Mouse (Mus musculus): ENCODE data around the gene Pomt2. TPM values are rescaled to one million over a fixed set of nuclear protein-coding genes. Genes with fewer than 3 reads are reported as not detected.

Pomt2 gene
- polyA plus RNA-seq, 1 experiment from 2014 or later, result 15.6 TPM

DNA sequence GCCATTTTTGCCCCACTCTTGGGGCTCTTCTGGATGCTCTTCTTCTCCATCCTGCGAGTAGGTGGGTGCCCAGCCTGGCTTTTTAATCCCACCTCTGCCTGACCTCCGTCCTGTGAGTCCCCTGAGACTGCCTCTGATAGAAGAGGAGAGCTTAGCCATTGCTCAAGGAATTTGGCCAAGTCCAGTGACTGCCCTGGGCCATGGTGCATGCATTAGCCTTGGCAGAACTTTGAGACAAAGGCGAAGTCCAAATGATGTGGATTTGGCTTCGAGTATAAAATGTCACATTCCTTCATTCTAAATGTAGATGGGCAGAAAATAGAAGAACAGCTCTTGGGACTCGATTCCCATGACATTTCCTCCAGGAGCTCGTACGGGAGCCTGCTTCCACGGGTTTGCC, 65.0 kb downstream of the Pomt2 start:
- Histone ChIP-seq H3K4me2 (ENCODE audit: low read depth, low read length) (no peak overlapping the region), H3K4me1 (replicated peaks; ENCODE audit: control insufficient read depth, insufficient read depth, low read length) (no peaks in the 10 kb centered on the region), H3K4me3 (ENCODE audit: low read length) (no peak overlapping the region), H3K9ac (ENCODE audit: low read length) (no peak overlapping the region), H3K27me3 (ENCODE audit: control insufficient read depth, insufficient read depth, low read depth, low read length) (no peaks in the 10 kb centered on the region), H3K36me3 (ENCODE audit: control insufficient read depth, insufficient read depth, low read length) (no peaks in the 10 kb centered on the region), H3K27ac (ENCODE audit: low read length) (no peak overlapping the region), H3K9me3 (ENCODE audit: control insufficient read depth, low read length) (no peaks in the 10 kb centered on the region)
- WGBS, result 68% methylated on average over 8 of the region's 8 CpGs
- ATAC-seq (ENCODE audit: low read depth), result no peak

DNA sequence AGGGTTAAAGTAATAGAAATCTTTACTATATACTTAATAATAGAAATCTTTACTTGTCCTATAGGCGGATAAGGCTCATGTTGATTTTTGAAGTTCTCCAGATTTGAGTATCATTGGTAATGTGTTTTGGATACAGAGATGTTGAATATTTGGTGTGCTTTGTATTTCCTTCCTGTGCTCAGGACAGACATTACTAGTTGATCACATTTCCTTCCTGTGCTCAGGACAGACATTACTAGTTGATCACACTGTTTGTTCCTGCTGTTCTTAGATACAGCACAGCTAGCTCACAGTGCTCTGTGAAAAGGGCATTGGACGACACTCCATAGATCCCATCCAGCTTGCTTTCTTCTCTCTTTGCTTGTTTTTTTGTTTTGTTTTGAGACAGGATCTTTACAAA, 71.2 kb downstream of the Pomt2 start:
- H3K9me3 ChIP-seq (ENCODE audit: control insufficient read depth, low read length), result no peaks in the 10 kb centered on the region
- WGBS, result 81% methylated on average over 2 of the region's 2 CpGs
- no peak overlapping the region for H3K4me3 ChIP-seq (ENCODE audit: low read length)
- no peak for ATAC-seq (ENCODE audit: low read depth)
- H3K27me3 ChIP-seq (ENCODE audit: control insufficient read depth, insufficient read depth, low read depth, low read length), result no peaks in the 10 kb centered on the region
- H3K4me1 ChIP-seq (replicated peaks; ENCODE audit: control insufficient read depth, insufficient read depth, low read length), result no peaks in the 10 kb centered on the region
- no peak overlapping the region for H3K4me2 ChIP-seq (ENCODE audit: low read depth, low read length)
- H3K9ac ChIP-seq (ENCODE audit: low read length), result no peak overlapping the region
- no peak overlapping the region for H3K27ac ChIP-seq (ENCODE audit: low read length)
- no peaks in the 10 kb centered on the region for H3K36me3 ChIP-seq (ENCODE audit: control insufficient read depth, insufficient read depth, low read length)

DNA sequence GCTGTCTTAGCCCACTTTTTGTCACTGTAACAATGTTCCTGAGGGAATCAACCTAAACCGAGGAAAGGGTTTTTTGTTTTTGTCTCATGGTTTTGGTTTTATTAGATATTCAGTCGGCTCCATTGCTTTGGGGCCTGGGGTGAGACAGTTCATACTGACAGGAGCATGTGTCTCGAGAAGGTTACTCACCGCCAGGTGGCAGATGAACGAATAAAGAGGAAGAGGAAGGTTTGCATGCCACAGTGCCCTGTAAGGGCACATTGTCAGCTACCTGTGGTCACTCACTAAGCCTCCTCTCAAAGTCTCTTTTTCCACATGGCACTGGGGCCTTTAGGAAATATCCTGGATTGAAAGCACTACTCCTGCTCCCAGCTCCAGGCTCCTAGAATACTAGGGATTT, 77.2 kb downstream of the Pomt2 start:
- 56% methylated on average over 5 of the region's 5 CpGs for WGBS
- Histone ChIP-seq H3K36me3 (ENCODE audit: control insufficient read depth, insufficient read depth, low read length) (no peaks in the 10 kb centered on the region), H3K4me3 (ENCODE audit: low read length) (no peak overlapping the region), H3K27me3 (ENCODE audit: control insufficient read depth, insufficient read depth, low read depth, low read length) (no peaks in the 10 kb centered on the region), H3K9me3 (ENCODE audit: control insufficient read depth, low read length) (no peaks in the 10 kb centered on the region), H3K4me2 (ENCODE audit: low read depth, low read length) (no peak overlapping the region), H3K9ac (ENCODE audit: low read length) (no peak overlapping the region), H3K4me1 (replicated peaks; ENCODE audit: control insufficient read depth, insufficient read depth, low read length) (no peaks in the 10 kb centered on the region), H3K27ac (ENCODE audit: low read length) (no peak overlapping the region)
- ATAC-seq (ENCODE audit: low read depth), result no peak

DNA sequence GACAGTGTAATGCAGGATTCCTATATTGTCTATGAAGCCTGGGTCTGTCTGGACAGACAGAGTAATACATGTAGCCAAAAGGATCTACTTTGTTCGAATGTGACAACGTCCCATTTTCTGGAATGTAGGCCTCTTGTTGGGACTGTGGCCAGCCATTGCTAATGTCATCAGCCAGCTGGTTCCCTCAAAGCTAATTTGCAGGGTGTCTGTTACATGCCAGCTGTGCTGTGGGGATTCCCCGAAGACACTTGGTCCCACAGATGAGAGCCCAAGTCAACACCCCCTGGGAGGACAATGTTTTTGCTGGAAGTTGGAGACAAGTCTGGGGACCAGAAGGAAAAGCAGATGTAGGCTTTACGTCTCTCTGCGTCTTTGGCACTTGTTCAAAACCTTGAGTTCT, 81.3 kb downstream of the Pomt2 start:
- H3K27me3 ChIP-seq (ENCODE audit: control insufficient read depth, insufficient read depth, low read depth, low read length), result no peaks in the 10 kb centered on the region
- WGBS, result 74% methylated on average over 5 of the region's 5 CpGs
- H3K36me3 ChIP-seq (ENCODE audit: control insufficient read depth, insufficient read depth, low read length), result no peaks in the 10 kb centered on the region
- no peak overlapping the region for H3K9ac ChIP-seq (ENCODE audit: low read length)
- H3K4me3 ChIP-seq (ENCODE audit: low read length), result no peak overlapping the region
- no peak overlapping the region for H3K27ac ChIP-seq (ENCODE audit: low read length)
- H3K4me2 ChIP-seq (ENCODE audit: low read depth, low read length), result no peak overlapping the region
- no peaks in the 10 kb centered on the region for H3K9me3 ChIP-seq (ENCODE audit: control insufficient read depth, low read length)
- H3K4me1 ChIP-seq (replicated peaks; ENCODE audit: control insufficient read depth, insufficient read depth, low read length), result no peaks in the 10 kb centered on the region
- ATAC-seq (ENCODE audit: low read depth), result no peak

DNA sequence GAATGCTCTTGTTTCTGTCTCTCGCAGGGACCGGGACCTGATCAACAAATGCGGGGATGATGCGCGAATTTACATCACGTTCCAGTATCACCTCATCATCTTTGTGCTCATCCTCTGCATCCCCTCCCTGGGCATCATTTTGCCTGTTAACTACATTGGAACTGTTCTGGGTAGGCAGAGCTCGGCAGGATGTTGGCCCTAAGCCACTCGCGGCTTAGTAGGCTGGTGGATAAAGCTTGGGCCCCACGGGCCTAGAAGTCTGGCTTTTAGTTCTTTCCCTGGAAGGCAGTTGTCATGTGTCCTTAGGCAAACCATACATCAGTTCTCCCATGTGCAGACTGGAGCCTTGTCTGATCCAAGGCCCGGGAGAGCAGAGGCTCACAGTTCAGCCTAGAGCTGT, 82.3 kb downstream of the Pomt2 start:
- Histone ChIP-seq H3K27me3 (ENCODE audit: control insufficient read depth, insufficient read depth, low read depth, low read length) (no peaks in the 10 kb centered on the region), H3K4me2 (ENCODE audit: low read depth, low read length) (no peak overlapping the region), H3K36me3 (ENCODE audit: control insufficient read depth, insufficient read depth, low read length) (no peaks in the 10 kb centered on the region), H3K4me1 (replicated peaks; ENCODE audit: control insufficient read depth, insufficient read depth, low read length) (no peaks in the 10 kb centered on the region), H3K9ac (ENCODE audit: low read length) (no peak overlapping the region), H3K4me3 (ENCODE audit: low read length) (no peak overlapping the region), H3K27ac (ENCODE audit: low read length) (no peak overlapping the region), H3K9me3 (ENCODE audit: control insufficient read depth, low read length) (no peaks in the 10 kb centered on the region)
- 80% methylated on average over 11 of the region's 11 CpGs for WGBS
- no peak for ATAC-seq (ENCODE audit: low read depth)

DNA sequence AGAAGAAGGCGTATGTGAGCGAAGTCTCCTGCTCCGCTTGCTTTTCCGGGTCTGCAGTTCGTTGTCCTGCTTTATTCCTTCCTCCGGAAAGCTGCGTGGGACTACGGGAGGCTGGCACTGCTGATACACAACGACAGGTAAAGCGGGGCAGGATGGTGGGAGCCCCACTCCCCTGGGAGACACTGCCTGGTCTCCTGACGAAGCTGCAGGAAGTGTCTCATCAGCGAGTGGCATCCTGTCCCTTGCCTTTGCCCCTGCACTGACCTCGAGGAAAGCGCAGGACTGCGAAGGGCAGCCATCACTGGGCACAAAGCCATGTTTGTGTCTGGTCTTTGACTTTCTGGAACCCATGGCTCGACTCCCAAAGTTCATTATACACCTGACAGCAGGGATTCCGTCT, 90.7 kb downstream of the Pomt2 start:
- Histone ChIP-seq H3K27ac (ENCODE audit: low read length) (no peak overlapping the region), H3K36me3 (ENCODE audit: control insufficient read depth, insufficient read depth, low read length) (no peaks in the 10 kb centered on the region), H3K9me3 (ENCODE audit: control insufficient read depth, low read length) (no peaks in the 10 kb centered on the region), H3K4me3 (ENCODE audit: low read length) (no peak overlapping the region), H3K4me1 (replicated peaks; ENCODE audit: control insufficient read depth, insufficient read depth, low read length) (no peaks in the 10 kb centered on the region), H3K9ac (ENCODE audit: low read length) (no peak overlapping the region), H3K4me2 (ENCODE audit: low read depth, low read length) (no peak overlapping the region), H3K27me3 (ENCODE audit: control insufficient read depth, insufficient read depth, low read depth, low read length) (no peaks in the 10 kb centered on the region; the same call in 1 of the 2 replicates)
- no peak for ATAC-seq (ENCODE audit: low read depth)
- 55% methylated on average over 17 of the region's 17 CpGs for WGBS

Other genes starting within 250 kb of the Pomt2 start
- gene Cipc, start 200.9 kb downstream of the Pomt2 start, polyA plus RNA-seq (2015; fragmentation: Nextera tagmentation; extraction: Ambion mirVana), result 18.9 and 20.2 TPM in 2 replicates
- gene Zdhhc22, start 157.5 kb downstream of the Pomt2 start, polyA plus RNA-seq (2015; fragmentation: Nextera tagmentation; extraction: Ambion mirVana), result 0.14 and 0.15 TPM in 2 replicates
- 0.13 TPM in 1 of 2 replicates, not detected in the other for gene Tmem63c, start 126.6 kb downstream of the Pomt2 start, polyA plus RNA-seq (2015; fragmentation: Nextera tagmentation; extraction: Ambion mirVana)
- gene Ngb, start 45.4 kb downstream of the Pomt2 start, polyA plus RNA-seq (2015; fragmentation: Nextera tagmentation; extraction: Ambion mirVana), result 6.4 and 6.6 TPM in 2 replicates
- 42.6 and 44.2 TPM in 2 replicates for gene Gstz1, start 803 bp downstream of the Pomt2 start, polyA plus RNA-seq (2015; fragmentation: Nextera tagmentation; extraction: Ambion mirVana)
- 1.5 and 1.8 TPM in 2 replicates for gene Samd15, start 51.8 kb upstream of the Pomt2 start, polyA plus RNA-seq (2015; fragmentation: Nextera tagmentation; extraction: Ambion mirVana)
- gene Tmed8, start 52.5 kb upstream of the Pomt2 start, polyA plus RNA-seq (2015; fragmentation: Nextera tagmentation; extraction: Ambion mirVana), result 2.4 and 2.7 TPM in 2 replicates
- gene Noxred1, start 90.8 kb upstream of the Pomt2 start, polyA plus RNA-seq (2015; fragmentation: Nextera tagmentation; extraction: Ambion mirVana), result 0.55 and 0.57 TPM in 2 replicates
- 40.8 and 41.7 TPM in 2 replicates for gene Vipas39, start 118.3 kb upstream of the Pomt2 start, polyA plus RNA-seq (2015; fragmentation: Nextera tagmentation; extraction: Ambion mirVana)
- gene Ahsa1, start 118.5 kb upstream of the Pomt2 start, polyA plus RNA-seq (2015; fragmentation: Nextera tagmentation; extraction: Ambion mirVana), result 202 and 207 TPM in 2 replicates
- 0.92 and 1.0 TPM in 2 replicates for gene Ism2, start 151.7 kb upstream of the Pomt2 start, polyA plus RNA-seq (2015; fragmentation: Nextera tagmentation; extraction: Ambion mirVana)
- gene Sptlc2, start 240.4 kb upstream of the Pomt2 start, polyA plus RNA-seq (2015; fragmentation: Nextera tagmentation; extraction: Ambion mirVana), result 97.4 and 108 TPM in 2 replicates